Mouse (Mus musculus): ENCODE measurements around the gene Csk. TPM values are rescaled to one million over a fixed set of nuclear protein-coding genes. Genes with fewer than 3 reads are reported as not detected.

Gene Csk
- total RNA-seq, 2 experiments from 2014 or later = 34.7 to 37.5 TPM

DNA sequence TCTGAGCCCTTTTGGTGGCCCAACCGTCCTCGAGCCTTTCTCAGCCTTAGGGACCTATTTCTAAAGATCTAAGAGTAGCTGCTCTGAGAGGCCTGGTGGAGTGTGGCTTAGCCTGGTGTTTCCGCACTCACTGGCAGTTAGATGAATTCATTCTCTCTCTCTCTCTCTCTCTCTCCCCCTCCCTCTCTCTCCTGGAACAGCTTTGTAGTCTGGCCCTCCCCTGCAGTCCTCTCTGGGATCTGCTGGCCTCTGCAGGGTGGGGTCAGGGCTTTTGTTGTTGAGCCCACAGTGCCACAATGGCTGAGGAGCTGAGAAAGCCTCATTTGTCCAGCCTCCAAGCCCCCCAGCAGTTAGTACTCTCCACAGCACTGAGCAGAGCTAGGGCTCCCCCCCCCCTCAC, 576 bp downstream of the Csk start:
- Histone ChIP-seq H3K27ac (no peak overlapping the region), H3K4me3 (no peak overlapping the region)
- DNase-seq (ENCODE audit: low spot score in 2 of 2) = no peak
- TF ChIP-seq CTCF (conservative IDR thresholded peaks at IDR 0.05) = no peak

DNA sequence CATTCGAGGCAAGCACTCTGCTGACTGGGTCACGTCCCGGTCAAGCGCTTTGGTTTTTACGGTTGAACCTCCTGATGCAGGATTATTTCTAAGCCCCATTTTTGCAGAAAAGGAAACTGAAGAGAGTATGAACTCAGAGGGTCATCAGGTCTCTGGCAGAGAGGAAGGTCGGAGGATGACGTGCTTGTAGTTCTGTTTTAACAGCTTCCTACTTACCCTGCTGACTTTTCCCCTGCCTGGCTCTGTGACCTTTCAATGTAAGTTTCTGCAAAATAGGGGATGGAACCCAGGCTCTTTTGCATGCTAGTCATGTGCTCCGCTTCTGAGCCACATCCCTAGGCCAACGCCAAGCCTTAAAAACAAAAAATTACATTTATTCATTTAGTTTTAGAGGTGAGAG, 1.1 kb downstream of the Csk start:
- H3K27ac ChIP-seq = no peak overlapping the region
- no peak for DNase-seq (ENCODE audit: low spot score in 2 of 2)
- H3K4me3 ChIP-seq = no peak overlapping the region
- TF ChIP-seq CTCF (conservative IDR thresholded peaks at IDR 0.05) = no peak

DNA sequence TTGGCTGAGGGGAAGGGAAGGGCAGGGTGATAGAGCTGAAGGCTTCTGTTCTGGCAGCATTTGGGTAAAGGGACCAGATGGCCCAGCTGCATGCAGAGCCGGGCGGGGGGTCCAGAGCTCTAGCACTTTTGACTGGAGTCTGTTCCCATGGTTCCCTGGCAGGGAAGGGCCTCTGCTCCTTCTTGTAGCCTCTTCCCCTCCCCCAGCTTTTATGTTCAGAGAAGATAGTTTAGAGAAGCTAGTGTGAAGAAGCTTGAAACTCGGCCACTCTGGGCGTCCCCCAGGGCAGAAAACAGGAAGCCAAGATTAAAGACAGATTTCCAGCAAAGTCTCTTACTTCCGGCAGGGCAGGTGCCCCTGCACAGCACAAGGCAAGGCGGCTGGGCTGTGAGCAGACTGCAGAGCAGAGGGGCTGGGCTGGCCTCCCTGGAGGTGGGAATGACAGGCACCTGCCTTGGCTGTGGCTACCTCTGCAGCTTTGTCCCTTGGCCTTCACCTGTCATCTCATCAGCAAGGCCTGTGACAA, 2.6 kb downstream of the Csk start:
- no peak for DNase-seq (ENCODE audit: low spot score in 2 of 2)
- H3K4me3 ChIP-seq = no peak overlapping the region
- no peak for TF ChIP-seq CTCF (conservative IDR thresholded peaks at IDR 0.05)
- peak overlapping the region; percentile 59; the same call in 1 of the 2 replicates for H3K27ac ChIP-seq

DNA sequence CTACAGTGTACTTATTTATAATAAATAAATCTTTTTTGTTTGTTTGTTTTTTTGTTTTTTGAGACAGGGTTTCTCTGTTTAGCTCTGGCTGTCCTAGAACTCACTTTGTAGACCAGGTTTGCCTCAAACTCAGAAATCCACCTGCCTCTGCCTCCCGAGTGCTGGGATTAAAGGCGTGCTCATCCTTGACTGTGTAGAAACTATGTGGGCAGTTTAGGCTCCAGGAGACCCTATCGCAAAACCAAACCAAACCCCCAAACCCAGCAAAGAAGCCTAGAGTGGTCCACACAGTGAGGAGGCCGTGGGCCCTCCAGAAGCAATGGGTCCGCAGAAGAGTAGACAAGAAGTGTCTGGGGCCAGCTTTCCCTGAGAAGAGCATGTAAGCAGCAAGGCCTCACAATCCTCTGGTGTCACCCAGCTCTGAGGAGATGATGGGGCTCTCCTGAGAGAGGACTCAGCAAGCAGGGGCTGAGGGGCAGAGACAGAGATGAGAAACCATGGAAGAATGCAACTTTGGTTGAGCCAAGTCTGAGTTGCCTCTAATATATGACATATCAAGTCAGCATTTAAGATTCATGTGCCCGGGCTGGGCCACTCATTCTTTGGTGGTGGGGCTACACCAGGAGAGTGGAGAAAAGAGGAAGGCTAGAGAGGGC, 3.2 kb downstream of the Csk start:
- Histone ChIP-seq H3K4me3 (no peak overlapping the region), H3K27ac (peak overlapping the region; percentile 59; the same call in 1 of the 2 replicates)
- TF ChIP-seq CTCF (conservative IDR thresholded peaks at IDR 0.05) = no peak
- no peak for DNase-seq (ENCODE audit: low spot score in 2 of 2)

DNA sequence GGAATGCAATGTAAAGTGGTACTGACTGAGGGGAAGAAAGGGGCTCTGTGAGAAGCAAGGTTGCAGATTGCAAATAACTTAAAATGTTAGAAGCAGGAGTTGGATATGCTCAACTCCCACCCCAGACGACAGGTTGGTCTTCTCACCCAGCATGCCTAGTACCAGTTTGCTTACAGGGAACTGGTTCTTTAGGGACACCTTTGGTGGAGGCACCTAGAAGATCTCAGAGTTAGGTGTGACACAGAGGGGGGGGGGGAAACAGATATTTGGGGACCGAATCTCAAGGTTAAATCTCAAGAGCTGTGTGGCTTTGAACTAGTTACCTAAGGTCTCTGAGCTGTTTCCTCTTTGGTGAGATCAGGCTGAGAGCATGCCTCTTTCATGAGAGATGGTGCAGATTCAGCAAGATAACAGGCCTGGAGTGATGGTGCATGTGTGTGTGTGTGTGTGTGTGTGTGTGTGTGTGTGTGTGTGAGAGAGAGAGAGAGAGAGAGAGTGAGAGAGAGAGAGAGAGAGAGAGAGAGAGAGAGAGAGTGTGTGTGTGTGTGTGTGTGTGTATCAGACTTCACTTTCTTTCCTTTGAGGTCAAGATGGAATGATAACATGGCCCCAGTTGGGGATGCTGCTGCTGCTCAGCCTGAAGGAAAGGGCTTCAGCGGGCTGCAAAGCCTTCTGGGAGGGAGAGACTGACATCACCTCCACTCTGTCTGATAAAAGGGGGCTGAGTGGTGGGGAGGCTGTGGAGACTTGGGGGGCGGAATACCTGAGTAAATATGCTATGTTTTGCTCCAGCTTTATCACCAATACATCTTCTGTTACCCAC, 5.9 kb downstream of the Csk start:
- DNase-seq (ENCODE audit: low spot score in 2 of 2) = no peak
- TF ChIP-seq CTCF (conservative IDR thresholded peaks at IDR 0.05) = no peak
- Histone ChIP-seq H3K27ac (peak overlapping the region; percentile 51; the same call in 1 of the 2 replicates), H3K4me3 (no peak overlapping the region)

- no peak for TF ChIP-seq CTCF (conservative IDR thresholded peaks at IDR 0.05)
- peak overlapping the region; percentile 51; the same call in 1 of the 2 replicates for H3K27ac ChIP-seq
- H3K4me3 ChIP-seq = no peak overlapping the region
- no peak for DNase-seq (ENCODE audit: low spot score in 2 of 2)
These were observed 6.8 kb downstream of the Csk start for GRCm38 (mm10) chr9:57646551-57647103.

GRCm38 (mm10) chr9:57644944-57645893, 8.2 kb downstream of the Csk start:
- peak; percentile 91 for TF ChIP-seq CTCF (conservative IDR thresholded peaks at IDR 0.05)
- peak overlapping the region; percentile 80 for H3K4me3 ChIP-seq
- H3K27ac ChIP-seq = peak overlapping the region; percentile 93
- peak; percentile 89 to 96 for DNase-seq (ENCODE audit: low spot score in 2 of 2)

DNA sequence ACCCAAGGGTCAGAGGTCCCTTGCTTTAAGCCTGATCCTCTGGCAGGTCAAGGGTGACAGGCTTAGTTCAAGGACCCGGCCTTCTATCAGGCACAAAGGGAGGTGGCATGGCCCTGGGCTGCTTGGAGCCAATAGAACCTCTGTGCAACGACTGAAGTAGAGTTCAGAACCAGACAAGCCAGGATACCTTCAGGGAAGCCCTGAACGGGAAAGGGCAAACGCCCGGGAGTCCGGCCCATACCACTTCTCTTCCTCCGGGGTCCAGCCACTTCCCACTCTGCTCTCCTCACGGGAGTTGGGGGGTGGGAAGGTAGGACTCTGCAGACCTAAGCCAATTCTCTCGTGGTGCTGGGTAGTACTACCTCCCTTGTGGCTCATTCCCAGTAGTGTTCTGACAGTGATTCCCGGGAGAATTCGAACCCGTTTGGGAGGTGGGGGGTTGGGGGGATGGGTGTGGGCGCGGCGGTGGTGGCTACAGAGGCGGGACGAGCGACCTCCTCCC, 8.9 kb downstream of the Csk start:
- H3K4me3 ChIP-seq = peak overlapping the region; percentile 80
- TF ChIP-seq CTCF (conservative IDR thresholded peaks at IDR 0.05) = no peak
- H3K27ac ChIP-seq = peak overlapping the region; percentile 93
- no peak for DNase-seq (ENCODE audit: low spot score in 2 of 2)

GRCm38 (mm10) chr9:57643856-57644180, 9.6 kb downstream of the Csk start:
- no peak for DNase-seq (ENCODE audit: low spot score in 2 of 2)
- peak overlapping the region; percentile 80 for H3K4me3 ChIP-seq
- no peak for TF ChIP-seq CTCF (conservative IDR thresholded peaks at IDR 0.05)
- no peak overlapping the region for H3K27ac ChIP-seq

DNA sequence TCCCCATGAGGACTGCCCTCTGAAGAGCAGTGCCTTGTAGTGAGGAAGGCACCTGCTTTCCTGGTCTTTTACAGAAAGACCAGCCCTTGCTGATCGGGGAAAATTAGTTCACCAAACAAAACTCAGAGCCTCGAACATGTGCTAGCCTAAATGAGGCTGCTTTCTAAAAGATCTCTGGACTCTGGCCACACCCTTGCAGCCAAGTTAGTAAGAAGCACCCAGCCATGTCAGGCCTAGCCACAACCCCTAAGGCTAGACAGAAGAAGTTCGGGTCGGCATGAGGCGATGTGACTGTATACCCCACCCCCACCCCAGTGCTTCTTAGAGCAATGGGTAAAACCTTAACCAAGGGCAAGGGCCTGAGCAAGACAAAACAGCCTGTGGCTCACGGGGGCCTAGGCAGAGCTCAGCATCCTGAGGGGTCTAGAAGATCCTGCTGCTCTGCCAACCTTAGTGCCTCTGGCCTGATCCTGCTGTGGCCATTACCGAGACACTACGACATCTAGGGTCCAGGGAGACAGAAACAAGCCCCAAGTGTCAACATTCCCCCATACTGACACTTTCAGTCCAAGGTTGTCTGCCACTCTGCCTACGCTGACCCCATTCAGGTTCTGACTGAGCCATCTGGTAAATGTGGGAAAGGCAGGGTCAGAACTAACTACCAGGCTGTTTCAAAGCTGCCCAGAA, 10.1 kb downstream of the Csk start:
- no peak for DNase-seq (ENCODE audit: low spot score in 2 of 2)
- Histone ChIP-seq H3K4me3 (peak overlapping the region; percentile 80; the same call in 1 of the 2 replicates), H3K27ac (peak overlapping the region; percentile 32; the same call in 1 of the 2 replicates)
- no peak for TF ChIP-seq CTCF (conservative IDR thresholded peaks at IDR 0.05)

- DNase-seq (ENCODE audit: low spot score in 2 of 2) = no peak
- Histone ChIP-seq H3K27ac (0 out of 2 replicates have a peak overlapping the region, but pooled peaks have one; percentile 49), H3K4me3 (no peak overlapping the region)
- TF ChIP-seq CTCF (conservative IDR thresholded peaks at IDR 0.05) = no peak
These were observed 11.5 kb downstream of the Csk start for GRCm38 (mm10) chr9:57641775-57642550.
